Mouse (Mus musculus) kidney, embryonic 16.5 days (tissue): ENCODE measurements around the gene Dtx3. TPM values are rescaled to one million over a fixed set of nuclear protein-coding genes. Genes with fewer than 3 reads are reported as not detected.
"Not testable (repeated sequence)": the region's sequence is repeated elsewhere in the genome, so short reads cannot be mapped to it uniquely, and the experiment has no call there.

Experiments
- ATAC-seq: fragments of 200-750 bp; cut with Nextera tagmentation; 2 replicates; pipeline ENCODE4 v1.8.0; 2017; ENCODE audit warnings: moderate TSS enrichment; ENCODE audit not compliant: low FRiP score, low TSS enrichment
- H3K27ac ChIP-seq: fragments of 300-500 bp; sonication (generic); 2 replicates; pipeline ENCODE4 v1.5.1; 2014; ENCODE audit warnings: low read length
- H3K27me3 ChIP-seq: fragments of 300-500 bp; sonication (generic); 2 replicates; pipeline ENCODE4 v1.6.1; 2014; ENCODE audit warnings: low read length, control low read depth, mixed read lengths; ENCODE audit not compliant: insufficient read depth
- H3K36me3 ChIP-seq: fragments of 300-500 bp; sonication (generic); 2 replicates; pipeline ENCODE4 v1.6.1; 2014; ENCODE audit warnings: low read length, control low read depth, mixed read lengths; ENCODE audit not compliant: insufficient read depth
- H3K4me1 ChIP-seq: fragments of 300-500 bp; sonication (generic); 2 replicates; pipeline ENCODE4 v1.6.1; 2014; ENCODE audit warnings: low read length, control low read depth, mixed read lengths; ENCODE audit not compliant: insufficient read depth
- H3K4me2 ChIP-seq: fragments of 300-500 bp; sonication (generic); replicated peaks from 2 replicates; pipeline ENCODE4 v1.6.1; 2014; ENCODE audit warnings: low read depth, low read length
- H3K4me3 ChIP-seq: fragments of 300-500 bp; sonication (generic); 2 replicates; pipeline ENCODE4 v1.5.1; 2014; ENCODE audit warnings: mild to moderate bottlenecking, low read length
- H3K9ac ChIP-seq: fragments of 300-500 bp; sonication (generic); replicated peaks from 2 replicates; pipeline ENCODE4 v1.6.1; 2014; ENCODE audit warnings: low read length
- H3K9me3 ChIP-seq: fragments of 300-500 bp; sonication (generic); 2 replicates; pipeline ENCODE4 v1.6.1; 2016; ENCODE audit warnings: low read length, control low read depth
- WGBS: fragments of 180-500 bp; shearing (Covaris S2); extraction: QIAGEN DNeasy Blood & Tissue Kit; methylation state at CpG from one replicate; pipeline ENCODE4 v1.1.7; 2014; 5-methylcytosine and 5-hydroxymethylcytosine counted together
- polyA plus RNA-seq: library from polyadenylated mRNA; unstranded; fragments of >200 nt; fragmentation: Nextera tagmentation; extraction: Ambion mirVana; gene quantifications from 2 replicates; pipeline ENCODE4 v1.2.1, GENCODE M21; 2015

Dtx3 gene
- polyA plus RNA-seq, 1 experiment from 2014 or later, result 115 TPM

DNA sequence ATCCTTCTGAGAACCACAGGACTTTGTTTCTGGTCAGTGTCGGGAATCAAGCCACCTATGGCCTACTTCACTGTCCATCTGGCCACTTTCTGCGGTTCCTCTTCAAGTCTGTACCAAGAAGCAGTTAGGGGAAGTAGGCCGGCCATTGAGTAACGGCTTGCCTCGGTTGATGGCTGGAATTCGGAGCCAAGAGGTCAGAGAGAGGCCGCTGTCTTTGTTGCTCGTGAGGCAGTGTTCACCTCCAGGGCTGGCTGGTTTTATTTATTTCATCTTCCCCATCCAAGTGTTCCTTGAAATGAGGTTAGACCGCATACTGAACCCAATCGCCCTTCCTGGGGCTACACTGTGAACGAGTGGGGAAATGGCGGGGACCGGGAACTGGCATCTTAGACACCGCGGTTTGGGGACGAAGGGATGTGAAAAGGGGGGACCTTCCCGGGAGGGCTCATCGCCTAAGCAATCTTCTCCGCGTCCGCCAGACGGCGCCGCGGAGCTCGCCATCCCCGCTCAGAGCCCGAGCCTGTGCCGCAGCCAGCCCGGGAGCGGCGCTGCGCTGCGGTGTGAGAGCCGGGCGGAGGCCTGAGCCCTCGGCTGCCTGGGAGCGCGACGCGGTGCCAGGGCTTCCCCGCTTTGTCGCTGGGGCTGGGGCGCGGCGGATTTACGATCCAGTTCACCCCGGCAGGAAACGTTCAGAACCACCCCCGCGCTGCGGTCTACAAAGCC is 30.7 kb downstream of the Dtx3 start, which contains the start of gene B4galnt1:
Gene B4galnt1, plus strand, starts transcription at position 595 of the 723 bp plus-strand sequence.
- ATAC-seq, result peak; percentile 88
- H3K27me3 ChIP-seq, result peaks cover 44% of the 10 kb centered on the region
- peak within 1 kb of the TSS; percentile 68 for H3K9ac ChIP-seq
- 2% methylated on average over 46 of the region's 52 CpGs for WGBS
- no peak within 1 kb of the TSS for H3K27ac ChIP-seq
- H3K4me2 ChIP-seq, result peak within 1 kb of the TSS; percentile 100
- peak within 1 kb of the TSS; percentile 62 for H3K4me3 ChIP-seq
- no peaks in the 10 kb centered on the region for H3K36me3 ChIP-seq
- H3K9me3 ChIP-seq, result no peaks in the 10 kb centered on the region
- peaks cover 12% of the 10 kb centered on the region; the same call in 1 of the 2 replicates for H3K4me1 ChIP-seq

DNA sequence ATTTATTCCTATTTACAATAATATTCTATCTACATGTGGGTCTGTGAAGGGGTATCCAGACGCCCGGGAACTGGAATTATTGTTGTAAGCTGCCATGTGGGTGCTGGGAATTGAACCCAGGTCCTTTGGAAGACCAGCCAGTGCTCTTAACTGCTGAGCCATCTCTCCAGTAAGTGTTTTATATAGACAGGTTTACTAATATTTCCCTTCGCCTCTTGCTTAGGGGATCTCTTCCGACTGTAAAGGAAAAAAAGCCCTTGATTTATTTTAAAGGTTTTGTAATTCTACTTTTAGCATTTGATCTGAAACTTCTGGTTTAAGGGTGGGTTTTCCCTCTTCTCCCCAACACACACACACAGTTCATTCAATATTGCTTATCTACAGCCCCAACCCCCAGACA is 31.3 kb downstream of the Dtx3 start:
- 92% methylated on average over 4 of the region's 4 CpGs for WGBS
- Histone ChIP-seq H3K4me1 (peaks cover 12% of the 10 kb centered on the region; the same call in 1 of the 2 replicates), H3K27ac (no peak overlapping the region), H3K9me3 (no peaks in the 10 kb centered on the region), H3K27me3 (peaks cover 38% of the 10 kb centered on the region), H3K4me2 (peak overlapping the region; percentile 100; the same call in 1 of the 2 replicates), H3K36me3 (no peaks in the 10 kb centered on the region), H3K4me3 (no peak overlapping the region), H3K9ac (no peak overlapping the region)
- ATAC-seq, result no peak

DNA sequence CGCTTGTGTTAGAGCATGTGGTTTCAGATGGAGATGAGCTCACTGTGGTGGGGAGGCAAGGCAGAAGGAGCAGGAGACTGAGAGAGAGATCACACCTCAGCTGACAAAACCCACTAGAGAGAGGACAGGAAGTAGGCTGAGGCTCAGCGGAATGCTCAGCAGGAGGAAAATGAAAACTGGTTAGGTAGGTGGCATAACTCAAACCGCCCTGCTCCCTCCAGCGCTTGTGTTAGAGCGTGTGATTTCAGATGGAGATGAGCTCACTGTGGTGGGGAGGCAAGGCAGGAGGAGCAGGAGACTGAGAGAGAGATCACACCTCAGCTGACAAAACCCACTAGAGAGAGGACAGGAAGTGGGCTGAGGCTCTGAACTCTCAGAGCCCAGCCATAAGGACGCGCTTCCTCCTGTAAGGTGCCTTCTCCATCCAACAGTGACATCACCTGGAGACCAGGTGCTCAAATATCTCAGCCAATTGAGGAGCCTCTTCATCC is 32.7 kb downstream of the Dtx3 start:
- H3K4me2 ChIP-seq, H3K9ac ChIP-seq, H3K36me3 ChIP-seq, H3K9me3 ChIP-seq, H3K4me3 ChIP-seq, ATAC-seq, H3K27ac ChIP-seq: not testable (repeated sequence)
- H3K27me3 ChIP-seq, result peaks cover 27% of the 10 kb centered on the region
- H3K4me1 ChIP-seq, result peaks cover 12% of the 10 kb centered on the region; the same call in 1 of the 2 replicates
- WGBS, result 57% methylated on average over 7 of the region's 7 CpGs

DNA sequence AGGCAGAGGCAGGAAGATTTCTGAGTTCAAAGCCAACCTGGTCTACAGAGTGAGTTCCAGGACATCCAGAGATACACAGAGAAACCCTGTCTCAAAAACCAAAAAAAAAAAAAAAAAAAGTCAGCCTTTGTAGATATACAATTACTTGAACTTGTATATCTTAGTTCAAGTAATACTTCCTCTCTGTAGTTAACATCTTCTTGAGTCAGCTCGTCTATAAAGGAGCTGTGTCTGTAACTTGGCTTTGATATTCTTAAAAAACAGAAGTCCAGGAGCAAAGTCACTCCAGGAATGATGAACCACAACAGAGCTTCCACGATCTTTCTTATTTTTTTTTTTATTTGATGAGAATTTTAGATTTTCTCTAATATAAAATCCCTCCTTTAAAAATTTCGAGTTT is 34.8 kb downstream of the Dtx3 start:
- Histone ChIP-seq H3K27ac (no peak overlapping the region), H3K4me3 (no peak overlapping the region), H3K9ac (no peak overlapping the region), H3K9me3 (no peaks in the 10 kb centered on the region), H3K4me2 (no peak overlapping the region), H3K36me3 (no peaks in the 10 kb centered on the region), H3K27me3 (peaks cover 7% of the 10 kb centered on the region), H3K4me1 (peaks cover 9% of the 10 kb centered on the region; the same call in 1 of the 2 replicates)
- no peak for ATAC-seq
- 78% methylated on average over 3 of the region's 3 CpGs for WGBS

DNA sequence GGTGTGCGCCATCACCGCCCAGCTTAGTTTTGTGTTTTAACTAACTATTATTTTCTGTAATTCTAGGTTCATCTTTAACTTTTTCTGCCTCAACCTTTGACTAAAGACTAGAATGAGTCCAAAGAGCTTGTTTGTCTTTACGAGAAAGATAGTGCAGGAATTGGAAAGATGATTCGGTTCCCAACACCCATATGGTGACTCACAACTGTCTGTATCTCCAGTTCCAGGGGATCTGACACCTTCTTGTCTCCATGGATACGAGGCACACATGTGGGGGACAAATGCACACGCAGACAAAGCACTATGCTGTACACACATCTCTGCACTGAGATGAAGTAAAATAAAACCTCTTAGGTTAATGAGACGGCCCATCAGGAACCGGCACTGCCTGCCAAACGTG is 35.4 kb downstream of the Dtx3 start:
- Histone ChIP-seq H3K4me3 (no peak overlapping the region), H3K9me3 (no peaks in the 10 kb centered on the region), H3K9ac (no peak overlapping the region), H3K27ac (no peak overlapping the region), H3K27me3 (0 out of 2 replicates have a peak, but pooled peaks cover 2% of the 10 kb centered on the region), H3K4me1 (0 out of 2 replicates have a peak, but pooled peaks cover 4% of the 10 kb centered on the region), H3K4me2 (no peak overlapping the region), H3K36me3 (no peaks in the 10 kb centered on the region)
- no peak for ATAC-seq
- 78% methylated on average over 9 of the region's 9 CpGs for whole genome bisulfite sequencing

DNA sequence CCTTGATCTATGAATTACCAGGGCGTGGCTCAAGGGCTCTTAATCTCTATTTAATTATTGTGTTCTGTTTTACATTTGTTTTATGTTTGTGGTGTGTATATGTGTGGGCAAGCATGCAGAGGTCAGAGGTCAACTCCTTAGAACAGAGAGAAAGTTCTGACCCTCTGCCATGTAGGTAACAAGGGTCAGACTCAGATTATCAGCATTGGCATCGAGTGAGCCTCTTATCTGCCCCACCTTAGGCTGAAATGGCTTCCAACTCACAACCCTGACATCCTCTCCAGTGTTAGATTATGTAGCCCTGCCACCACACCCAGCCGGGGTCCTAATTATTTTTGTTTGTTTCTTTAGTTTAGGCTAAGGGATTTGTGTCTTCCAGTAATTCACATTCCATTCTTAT is 37.1 kb downstream of the Dtx3 start:
- 67% methylated on average over 3 of the region's 3 CpGs for WGBS
- H3K27ac ChIP-seq, result no peak overlapping the region
- no peak overlapping the region for H3K4me2 ChIP-seq
- H3K27me3 ChIP-seq, result no peaks in the 10 kb centered on the region
- no peak overlapping the region for H3K9ac ChIP-seq
- H3K4me3 ChIP-seq, result no peak overlapping the region
- 0 out of 2 replicates have a peak, but pooled peaks cover 4% of the 10 kb centered on the region for H3K4me1 ChIP-seq
- ATAC-seq, result no peak
- no peaks in the 10 kb centered on the region for H3K36me3 ChIP-seq
- H3K9me3 ChIP-seq, result no peaks in the 10 kb centered on the region

DNA sequence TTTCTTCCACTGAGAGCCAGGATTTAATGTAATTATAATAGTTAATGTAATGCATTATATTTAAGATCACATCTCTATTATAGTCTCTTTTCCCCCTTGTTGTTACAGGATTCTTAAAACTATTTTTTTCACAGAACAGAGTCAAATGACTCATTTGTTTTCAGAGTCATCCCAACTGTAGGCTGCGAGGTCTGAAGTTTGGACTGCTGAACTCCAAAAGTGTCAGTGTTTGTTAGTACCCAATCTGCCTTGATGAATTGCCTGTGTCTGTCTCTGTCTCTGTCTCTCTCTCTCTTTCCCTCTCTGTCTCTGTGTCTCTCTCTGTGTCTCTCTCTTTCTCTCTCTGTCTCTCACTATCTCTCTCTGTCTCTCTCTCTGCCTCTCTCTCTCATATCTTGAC is 39.0 kb downstream of the Dtx3 start:
- H3K27ac ChIP-seq, result no peak overlapping the region
- H3K4me2 ChIP-seq, result no peak overlapping the region
- H3K9ac ChIP-seq, result no peak overlapping the region
- no peaks in the 10 kb centered on the region for H3K36me3 ChIP-seq
- no peak for ATAC-seq
- 0 out of 2 replicates have a peak, but pooled peaks cover 3% of the 10 kb centered on the region for H3K9me3 ChIP-seq
- H3K27me3 ChIP-seq, result no peaks in the 10 kb centered on the region
- no peak overlapping the region for H3K4me3 ChIP-seq
- H3K4me1 ChIP-seq, result 0 out of 2 replicates have a peak, but pooled peaks cover 4% of the 10 kb centered on the region
- WGBS, result 74% methylated on average over 1 of the region's 1 CpGs

DNA sequence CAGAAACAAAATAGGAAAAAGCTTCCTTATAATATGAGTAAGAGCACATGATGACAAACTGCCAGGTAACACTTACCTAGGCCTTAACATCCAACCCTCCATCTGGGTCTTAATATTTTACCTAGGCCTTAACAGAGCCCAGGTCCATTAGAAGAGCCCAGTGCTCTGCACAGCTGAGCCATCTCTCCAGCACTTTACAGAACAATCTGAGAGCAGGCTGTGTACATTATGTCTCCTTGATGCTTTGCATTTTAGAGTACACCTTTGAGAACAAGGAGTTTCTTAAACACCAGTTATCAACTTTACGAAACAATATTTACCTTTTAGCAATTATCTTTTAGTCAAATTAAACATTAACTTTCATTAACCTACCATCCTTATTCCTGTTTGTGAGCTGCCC is 39.4 kb downstream of the Dtx3 start:
- peak overlapping the region; percentile 40; the same call in 1 of the 2 replicates for H3K27ac ChIP-seq
- ATAC-seq, result no peak
- WGBS, result 78% methylated on average over 1 of the region's 1 CpGs

DNA sequence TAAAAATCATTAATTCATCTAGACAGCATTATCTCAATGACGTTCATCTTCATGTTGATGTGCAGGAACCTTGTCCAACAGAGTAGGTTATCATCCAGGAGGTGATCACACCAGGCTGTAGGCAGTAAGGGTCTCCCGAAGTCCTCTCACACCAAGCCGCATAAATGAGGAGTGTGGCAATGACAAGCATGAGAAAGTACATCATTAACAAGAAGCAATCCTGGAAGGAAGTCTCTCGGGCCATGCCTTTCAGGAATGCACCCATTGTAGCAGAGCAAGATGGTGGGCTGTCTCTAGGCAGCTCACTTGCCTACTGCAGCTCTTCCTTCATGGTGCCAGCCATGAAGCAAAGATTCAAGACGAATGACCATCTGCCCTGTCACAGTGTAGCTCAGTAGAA is 40.9 kb downstream of the Dtx3 start:
- Histone ChIP-seq H3K4me1 (0 out of 2 replicates have a peak, but pooled peaks cover 4% of the 10 kb centered on the region), H3K9me3 (0 out of 2 replicates have a peak, but pooled peaks cover 3% of the 10 kb centered on the region), H3K27me3 (no peaks in the 10 kb centered on the region), H3K36me3 (no peaks in the 10 kb centered on the region), H3K9ac (no peak overlapping the region), H3K4me3 (no peak overlapping the region), H3K27ac (peak overlapping the region; percentile 90), H3K4me2 (0 out of 2 replicates have a peak overlapping the region, but pooled peaks have one; percentile 21)
- 61% methylated on average over 5 of the region's 5 CpGs for whole genome bisulfite sequencing
- peak; percentile 75 for ATAC-seq

More for the DNA sequence above, 39.4 kb downstream of the Dtx3 start:
- Histone ChIP-seq H3K27me3 (no peaks in the 10 kb centered on the region), H3K9me3 (0 out of 2 replicates have a peak, but pooled peaks cover 3% of the 10 kb centered on the region), H3K4me2 (no peak overlapping the region), H3K4me1 (0 out of 2 replicates have a peak, but pooled peaks cover 4% of the 10 kb centered on the region), H3K9ac (no peak overlapping the region), H3K36me3 (no peaks in the 10 kb centered on the region), H3K4me3 (no peak overlapping the region)

DNA sequence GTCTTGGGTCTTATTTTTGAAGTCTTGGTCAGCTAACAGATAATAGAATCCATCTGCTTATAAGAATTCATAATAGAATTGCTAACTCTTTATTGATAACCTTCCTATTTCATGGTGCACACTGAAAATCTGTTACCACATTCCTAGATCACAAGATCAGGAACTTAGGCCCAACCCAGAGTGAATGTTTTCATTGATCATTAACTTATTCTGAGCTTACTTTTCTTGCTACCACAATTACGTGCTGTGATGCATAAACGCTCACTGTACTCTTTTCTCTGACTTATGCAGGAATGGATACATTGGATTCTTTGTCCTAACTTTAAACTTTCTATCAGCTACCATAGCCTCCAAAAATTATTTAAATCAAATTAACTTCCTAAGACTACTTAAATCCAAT is 41.3 kb downstream of the Dtx3 start:
- Histone ChIP-seq H3K36me3 (no peaks in the 10 kb centered on the region), H3K27me3 (no peaks in the 10 kb centered on the region), H3K27ac (peak overlapping the region; percentile 90), H3K9me3 (0 out of 2 replicates have a peak, but pooled peaks cover 3% of the 10 kb centered on the region), H3K9ac (no peak overlapping the region), H3K4me3 (no peak overlapping the region), H3K4me2 (no peak overlapping the region), H3K4me1 (0 out of 2 replicates have a peak, but pooled peaks cover 4% of the 10 kb centered on the region)
- ATAC-seq, result peak; percentile 80; the same call in 1 of the 2 replicates
- 55% methylated on average over 2 of the region's 2 CpGs for WGBS
